Mouse (Mus musculus): ENCODE results near the gene Asic2. TPM values are rescaled to one million over a fixed set of nuclear protein-coding genes. Genes with fewer than 3 reads are reported as not detected.

Asic2 gene
- polyA plus RNA-seq, 1 experiment from 2014 or later: 0.35 TPM

GRCm38 (mm10) chr11:80923286-80923951 lies 1044.8 kb downstream of the Asic2 start:
- Histone ChIP-seq H3K4me2 (replicated peaks) (no peak overlapping the region), H3K27ac (replicated peaks) (no peak overlapping the region), H3K9ac (no peak overlapping the region), H3K27me3 (no peaks in the 10 kb centered on the region), H3K9me3 (replicated peaks) (no peaks in the 10 kb centered on the region), H3K4me3 (replicated peaks) (no peak overlapping the region), H3K4me1 (no peaks in the 10 kb centered on the region), H3K36me3 (no peaks in the 10 kb centered on the region)
- ATAC-seq (ENCODE audit: insufficient number of reproducible peaks, low FRiP score, low TSS enrichment, low read depth): no peak
- WGBS: 83% methylated on average over 19 of the region's 19 CpGs

GRCm38 (mm10) chr11:80918332-80918731 lies 1049.9 kb downstream of the Asic2 start:
- Histone ChIP-seq H3K27ac (replicated peaks) (no peak overlapping the region), H3K36me3 (no peaks in the 10 kb centered on the region), H3K4me1 (no peaks in the 10 kb centered on the region), H3K4me2 (replicated peaks) (no peak overlapping the region), H3K9ac (no peak overlapping the region), H3K27me3 (no peaks in the 10 kb centered on the region), H3K9me3 (replicated peaks) (no peaks in the 10 kb centered on the region), H3K4me3 (replicated peaks) (no peak overlapping the region)
- 81% methylated on average over 5 of the region's 5 CpGs for WGBS
- no peak for ATAC-seq (ENCODE audit: insufficient number of reproducible peaks, low FRiP score, low TSS enrichment, low read depth)

GRCm38 (mm10) chr11:80917688-80918087 lies 1050.6 kb downstream of the Asic2 start:
- H3K9me3 ChIP-seq (replicated peaks): no peaks in the 10 kb centered on the region
- H3K4me1 ChIP-seq: no peaks in the 10 kb centered on the region
- no peak overlapping the region for H3K9ac ChIP-seq
- no peaks in the 10 kb centered on the region for H3K27me3 ChIP-seq
- no peaks in the 10 kb centered on the region for H3K36me3 ChIP-seq
- no peak overlapping the region for H3K4me3 ChIP-seq (replicated peaks)
- ATAC-seq (ENCODE audit: insufficient number of reproducible peaks, low FRiP score, low TSS enrichment, low read depth): no peak
- H3K27ac ChIP-seq (replicated peaks): no peak overlapping the region
- no peak overlapping the region for H3K4me2 ChIP-seq (replicated peaks)

- H3K27me3 ChIP-seq: no peaks in the 10 kb centered on the region
- H3K36me3 ChIP-seq: no peaks in the 10 kb centered on the region
- H3K4me2 ChIP-seq (replicated peaks): no peak overlapping the region
- no peak overlapping the region for H3K9ac ChIP-seq
- no peaks in the 10 kb centered on the region for H3K4me1 ChIP-seq
- no peaks in the 10 kb centered on the region for H3K9me3 ChIP-seq (replicated peaks)
- 40% methylated on average over 4 of the region's 4 CpGs for WGBS
- H3K4me3 ChIP-seq (replicated peaks): no peak overlapping the region
- no peak for ATAC-seq (ENCODE audit: insufficient number of reproducible peaks, low FRiP score, low TSS enrichment, low read depth)
- H3K27ac ChIP-seq (replicated peaks): no peak overlapping the region
Observed at GRCm38 (mm10) chr11:80913408-80914024, 1054.7 kb downstream of the Asic2 start.

GRCm38 (mm10) chr11:80912721-80913120 lies 1055.5 kb downstream of the Asic2 start:
- Histone ChIP-seq H3K9ac (no peak overlapping the region), H3K27ac (replicated peaks) (no peak overlapping the region), H3K36me3 (no peaks in the 10 kb centered on the region), H3K27me3 (no peaks in the 10 kb centered on the region), H3K4me1 (no peaks in the 10 kb centered on the region), H3K4me3 (replicated peaks) (no peak overlapping the region), H3K4me2 (replicated peaks) (no peak overlapping the region), H3K9me3 (replicated peaks) (no peaks in the 10 kb centered on the region)
- 76% methylated on average over 5 of the region's 5 CpGs for WGBS
- no peak for ATAC-seq (ENCODE audit: insufficient number of reproducible peaks, low FRiP score, low TSS enrichment, low read depth)

- 85% methylated on average over 6 of the region's 6 CpGs for WGBS
- H3K4me2 ChIP-seq (replicated peaks): no peak overlapping the region
- H3K9ac ChIP-seq: no peak overlapping the region
- no peaks in the 10 kb centered on the region for H3K4me1 ChIP-seq
- H3K36me3 ChIP-seq: no peaks in the 10 kb centered on the region
- no peaks in the 10 kb centered on the region for H3K9me3 ChIP-seq (replicated peaks)
- no peak for ATAC-seq (ENCODE audit: insufficient number of reproducible peaks, low FRiP score, low TSS enrichment, low read depth)
- H3K27ac ChIP-seq (replicated peaks): no peak overlapping the region
- H3K27me3 ChIP-seq: no peaks in the 10 kb centered on the region
- H3K4me3 ChIP-seq (replicated peaks): no peak overlapping the region
Observed at GRCm38 (mm10) chr11:80907820-80908219, 1060.4 kb downstream of the Asic2 start.

GRCm38 (mm10) chr11:80906456-80906855 lies 1061.8 kb downstream of the Asic2 start:
- H3K4me2 ChIP-seq (replicated peaks): no peak overlapping the region
- H3K9ac ChIP-seq: no peak overlapping the region
- no peak for ATAC-seq (ENCODE audit: insufficient number of reproducible peaks, low FRiP score, low TSS enrichment, low read depth)
- H3K27me3 ChIP-seq: no peaks in the 10 kb centered on the region
- no peak overlapping the region for H3K4me3 ChIP-seq (replicated peaks)
- H3K4me1 ChIP-seq: no peaks in the 10 kb centered on the region
- 30% methylated on average over 4 of the region's 4 CpGs for WGBS
- H3K36me3 ChIP-seq: no peaks in the 10 kb centered on the region
- no peak overlapping the region for H3K27ac ChIP-seq (replicated peaks)
- no peaks in the 10 kb centered on the region for H3K9me3 ChIP-seq (replicated peaks)

- no peak overlapping the region for H3K4me2 ChIP-seq (replicated peaks)
- H3K4me1 ChIP-seq: no peaks in the 10 kb centered on the region
- no peak overlapping the region for H3K9ac ChIP-seq
- no peaks in the 10 kb centered on the region for H3K27me3 ChIP-seq
- H3K4me3 ChIP-seq (replicated peaks): no peak overlapping the region
- ATAC-seq (ENCODE audit: insufficient number of reproducible peaks, low FRiP score, low TSS enrichment, low read depth): no peak; the same call in 1 of the 2 replicates
- H3K27ac ChIP-seq (replicated peaks): no peak overlapping the region
- H3K36me3 ChIP-seq: no peaks in the 10 kb centered on the region
- 88% methylated on average over 2 of the region's 2 CpGs for WGBS
- H3K9me3 ChIP-seq (replicated peaks): no peaks in the 10 kb centered on the region
Observed at GRCm38 (mm10) chr11:80904559-80904958, 1063.7 kb downstream of the Asic2 start.

GRCm38 (mm10) chr11:80903426-80903825 lies 1064.8 kb downstream of the Asic2 start:
- Histone ChIP-seq H3K36me3 (no peaks in the 10 kb centered on the region), H3K4me1 (no peaks in the 10 kb centered on the region), H3K4me2 (replicated peaks) (no peak overlapping the region), H3K27me3 (no peaks in the 10 kb centered on the region), H3K4me3 (replicated peaks) (no peak overlapping the region), H3K9ac (no peak overlapping the region), H3K9me3 (replicated peaks) (no peaks in the 10 kb centered on the region), H3K27ac (replicated peaks) (no peak overlapping the region)
- ATAC-seq (ENCODE audit: insufficient number of reproducible peaks, low FRiP score, low TSS enrichment, low read depth): no peak
- 86% methylated on average over 10 of the region's 10 CpGs for WGBS

- Histone ChIP-seq H3K36me3 (no peaks in the 10 kb centered on the region), H3K27ac (replicated peaks) (no peak overlapping the region), H3K4me1 (no peaks in the 10 kb centered on the region), H3K9ac (no peak overlapping the region), H3K9me3 (replicated peaks) (no peaks in the 10 kb centered on the region), H3K4me2 (replicated peaks) (no peak overlapping the region), H3K27me3 (no peaks in the 10 kb centered on the region), H3K4me3 (replicated peaks) (no peak overlapping the region)
- no peak for ATAC-seq (ENCODE audit: insufficient number of reproducible peaks, low FRiP score, low TSS enrichment, low read depth)
- 70% methylated on average over 7 of the region's 7 CpGs for WGBS
Observed at GRCm38 (mm10) chr11:80902664-80903063, 1065.6 kb downstream of the Asic2 start.

GRCm38 (mm10) chr11:80900555-80900954 lies 1067.7 kb downstream of the Asic2 start:
- WGBS: 78% methylated on average over 4 of the region's 4 CpGs
- Histone ChIP-seq H3K27ac (replicated peaks) (no peak overlapping the region), H3K27me3 (no peaks in the 10 kb centered on the region), H3K4me1 (no peaks in the 10 kb centered on the region), H3K9me3 (replicated peaks) (no peaks in the 10 kb centered on the region), H3K4me3 (replicated peaks) (no peak overlapping the region), H3K4me2 (replicated peaks) (no peak overlapping the region), H3K9ac (no peak overlapping the region), H3K36me3 (no peaks in the 10 kb centered on the region)
- no peak for ATAC-seq (ENCODE audit: insufficient number of reproducible peaks, low FRiP score, low TSS enrichment, low read depth)

GRCm38 (mm10) chr11:80895853-80896252 lies 1072.4 kb downstream of the Asic2 start:
- Histone ChIP-seq H3K9ac (no peak overlapping the region), H3K4me3 (replicated peaks) (no peak overlapping the region), H3K4me1 (no peaks in the 10 kb centered on the region), H3K27ac (replicated peaks) (no peak overlapping the region), H3K9me3 (replicated peaks) (no peaks in the 10 kb centered on the region), H3K4me2 (replicated peaks) (no peak overlapping the region), H3K36me3 (no peaks in the 10 kb centered on the region), H3K27me3 (no peaks in the 10 kb centered on the region)
- WGBS: 84% methylated on average over 3 of the region's 3 CpGs
- ATAC-seq (ENCODE audit: insufficient number of reproducible peaks, low FRiP score, low TSS enrichment, low read depth): no peak
